17 mouse cellular contexts compared by ENCODE assay signal in the genomic region with DNA sequence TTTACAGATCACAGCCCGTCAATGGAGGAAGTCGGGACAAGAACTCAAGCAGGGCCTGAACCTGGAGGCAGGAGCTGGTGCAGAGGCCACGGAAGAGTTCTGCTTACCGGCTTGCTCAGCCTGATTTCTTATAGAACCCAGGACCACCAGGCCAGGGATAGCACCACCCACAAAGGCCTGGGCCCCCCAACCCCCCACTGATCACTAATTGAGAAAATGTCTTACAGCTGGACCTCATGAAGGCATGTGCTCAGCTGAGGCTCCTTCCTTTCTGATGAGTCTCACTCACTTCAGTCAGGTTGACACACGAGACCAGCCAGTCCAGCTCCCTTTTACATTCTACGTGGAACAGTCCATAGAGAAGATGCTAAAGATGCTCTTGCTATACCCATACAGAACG. TPM values are rescaled to one million over a fixed set of nuclear protein-coding genes. Genes with fewer than 3 reads are reported as not detected.
"Had no signal": no experiment of that assay in that cellular context is flagged by ENCODE, and none has a peak within 500 bp of the region (broad histone marks: within the 10 kb centered on the region; RNA-seq: fewer than 3 reads in every experiment).

No protein-coding gene starts in this region.

- H3K36me3 ChIP-seq: neural tube, embryonic 13.5 days; neural tube, embryonic 15.5 days; stomach, embryonic 15.5 days had no signal

- H3K4me2 ChIP-seq: neural tube, embryonic 13.5 days; neural tube, embryonic 15.5 days; stomach, embryonic 15.5 days had no signal

- H3K4me3 ChIP-seq: neural tube, embryonic 13.5 days; neural tube, embryonic 15.5 days; stomach, embryonic 15.5 days had no signal

- H3K27ac ChIP-seq: neural tube, embryonic 13.5 days; neural tube, embryonic 15.5 days; stomach, embryonic 15.5 days; stomach, postnatal 0 days had no signal

- H3K9me3 ChIP-seq: neural tube, embryonic 13.5 days; neural tube, embryonic 15.5 days; stomach, embryonic 15.5 days had no signal

- H3K27me3 ChIP-seq: stomach, embryonic 15.5 days had no signal

- H3K9ac ChIP-seq: neural tube, embryonic 13.5 days; neural tube, embryonic 15.5 days; stomach, embryonic 15.5 days had no signal

- DNase-seq: retina, postnatal 1 day; right cerebral cortex, adult 18-20 months; right cerebral cortex, postnatal 14 days; right cerebral cortex, postnatal 25 days; right cerebral cortex, postnatal 4 days; spleen, adult 18-20 months; thymus, adult 18-20 months; thymus, adult 2 months; thymus, postnatal 14 days; thymus, postnatal 25 days; thymus, postnatal 36 days; thymus, postnatal 4 days had no signal

RNA-seq across cellular contexts. Expression of gene Tacr2, which starts 26.4 kb away (rescaled TPM):
- polyA plus RNA-seq: spleen, adult 2 months had no signal
